Mouse (Mus musculus) heart, embryonic 12.5 days (tissue): Measurements from ENCODE around the gene Serpina3a. TPM values are rescaled to one million over a fixed set of nuclear protein-coding genes. Genes with fewer than 3 reads are reported as not detected.

ENCODE experiments used
- ATAC-seq: fragments of 200-750 bp; cut with Nextera tagmentation; 2 replicates; pipeline ENCODE4 v1.8.0; 2017; ENCODE audit warnings: moderate TSS enrichment, moderate library complexity; ENCODE audit not compliant: insufficient number of reproducible peaks, low FRiP score
- H3K27ac ChIP-seq: fragments of 300-500 bp; sonication (generic); 2 replicates; pipeline ENCODE4 v1.5.1; 2016; ENCODE audit warnings: mild to moderate bottlenecking, moderate library complexity; ENCODE audit not compliant: poor library complexity, severe bottlenecking
- H3K27me3 ChIP-seq: fragments of 300-500 bp; sonication (generic); replicated peaks from 2 replicates; pipeline ENCODE4 v1.6.1; 2016; ENCODE audit warnings: mild to moderate bottlenecking, moderate library complexity
- H3K36me3 ChIP-seq: fragments of 300-500 bp; sonication (generic); 2 replicates; pipeline ENCODE4 v1.6.1; 2016; ENCODE audit warnings: mild to moderate bottlenecking, moderate library complexity
- H3K4me1 ChIP-seq: fragments of 300-500 bp; sonication (generic); replicated peaks from 2 replicates; pipeline ENCODE4 v1.6.1; 2016; ENCODE audit warnings: mild to moderate bottlenecking
- H3K4me2 ChIP-seq: fragments of 300-500 bp; sonication (generic); 2 replicates; pipeline ENCODE4 v1.6.1; 2016; ENCODE audit warnings: mild to moderate bottlenecking, moderate library complexity
- H3K4me3 ChIP-seq: fragments of 300-500 bp; sonication (generic); 2 replicates; pipeline ENCODE4 v1.5.1; 2016; ENCODE audit warnings: mild to moderate bottlenecking
- H3K9ac ChIP-seq: fragments of 300-500 bp; sonication (generic); 2 replicates; pipeline ENCODE4 v1.6.1; 2016; ENCODE audit warnings: mild to moderate bottlenecking, moderate library complexity
- H3K9me3 ChIP-seq: fragments of 300-500 bp; sonication (generic); replicated peaks from 2 replicates; pipeline ENCODE4 v1.6.1; 2016; ENCODE audit warnings: mild to moderate bottlenecking, moderate library complexity
- WGBS: fragments of 180-500 bp; shearing (Covaris S2); methylation state at CpG from one replicate; pipeline ENCODE4 v1.1.7; 2016; 5-methylcytosine and 5-hydroxymethylcytosine counted together
- polyA plus RNA-seq: library from polyadenylated mRNA; unstranded; fragments of >200 nt; fragmentation: Nextera tagmentation; extraction: Ambion mirVana; gene quantifications from 2 replicates; pipeline ENCODE4 v1.2.1, GENCODE M21; 2016

Gene Serpina3a
- polyA plus RNA-seq, 1 experiment from 2014 or later: not detected

- Histone ChIP-seq H3K27ac (no peak overlapping the region), H3K9ac (no peak overlapping the region), H3K27me3 (no peaks in the 10 kb centered on the region), H3K4me2 (no peak overlapping the region), H3K4me1 (0 out of 2 replicates have a peak, but pooled peaks cover 3% of the 10 kb centered on the region), H3K4me3 (no peak overlapping the region), H3K9me3 (0 out of 2 replicates have a peak, but pooled peaks cover 5% of the 10 kb centered on the region), H3K36me3 (no peaks in the 10 kb centered on the region)
- ATAC-seq: no peak
Measured at GRCm38 (mm10) chr12:104106919-104107318, 5.6 kb upstream of the Serpina3a start.

- H3K4me2 ChIP-seq: no peak overlapping the region
- no peak for ATAC-seq
- H3K9me3 ChIP-seq: no peaks in the 10 kb centered on the region
- no peak overlapping the region for H3K4me3 ChIP-seq
- no peak overlapping the region for H3K9ac ChIP-seq
- no peaks in the 10 kb centered on the region for H3K27me3 ChIP-seq
- no peaks in the 10 kb centered on the region for H3K4me1 ChIP-seq
- H3K27ac ChIP-seq: no peak overlapping the region
- 72% methylated on average over 2 of the region's 2 CpGs for WGBS
- H3K36me3 ChIP-seq: no peaks in the 10 kb centered on the region
Measured at GRCm38 (mm10) chr12:104108507-104108906, 4.0 kb upstream of the Serpina3a start.

GRCm38 (mm10) chr12:104114921-104115579 is 2.5 kb downstream of the Serpina3a start:
- Histone ChIP-seq H3K27ac (no peak overlapping the region), H3K36me3 (no peaks in the 10 kb centered on the region), H3K4me2 (no peak overlapping the region), H3K27me3 (peaks cover 7% of the 10 kb centered on the region), H3K4me1 (no peaks in the 10 kb centered on the region), H3K9me3 (no peaks in the 10 kb centered on the region), H3K9ac (no peak overlapping the region), H3K4me3 (no peak overlapping the region)
- WGBS: 45% methylated on average over 3 of the region's 3 CpGs
- ATAC-seq: no peak

- no peaks in the 10 kb centered on the region for H3K36me3 ChIP-seq
- H3K4me3 ChIP-seq: no peak overlapping the region
- peaks cover 6% of the 10 kb centered on the region; the same call in 1 of the 2 replicates for H3K4me1 ChIP-seq
- H3K9me3 ChIP-seq: no peaks in the 10 kb centered on the region
- no peak for ATAC-seq
- H3K4me2 ChIP-seq: no peak overlapping the region
- WGBS: 73% methylated on average over 1 of the region's 1 CpGs
- no peak overlapping the region for H3K27ac ChIP-seq
- H3K27me3 ChIP-seq: 0 out of 2 replicates have a peak, but pooled peaks cover 5% of the 10 kb centered on the region
- H3K9ac ChIP-seq: no peak overlapping the region
Measured at GRCm38 (mm10) chr12:104123097-104123496, 10.6 kb downstream of the Serpina3a start.

GRCm38 (mm10) chr12:104123996-104124395 is 11.5 kb downstream of the Serpina3a start:
- WGBS: 58% methylated on average over 2 of the region's 2 CpGs
- Histone ChIP-seq H3K9ac (no peak overlapping the region), H3K4me3 (no peak overlapping the region), H3K27me3 (0 out of 2 replicates have a peak, but pooled peaks cover 5% of the 10 kb centered on the region), H3K4me1 (peaks cover 6% of the 10 kb centered on the region; the same call in 1 of the 2 replicates), H3K36me3 (no peaks in the 10 kb centered on the region), H3K9me3 (no peaks in the 10 kb centered on the region), H3K27ac (peak overlapping the region; percentile 28; the same call in 1 of the 2 replicates), H3K4me2 (no peak overlapping the region)
- ATAC-seq: no peak

- Histone ChIP-seq H3K27me3 (0 out of 2 replicates have a peak, but pooled peaks cover 5% of the 10 kb centered on the region), H3K4me1 (peaks cover 6% of the 10 kb centered on the region; the same call in 1 of the 2 replicates), H3K27ac (peak overlapping the region; percentile 28; the same call in 1 of the 2 replicates), H3K9ac (no peak overlapping the region), H3K9me3 (no peaks in the 10 kb centered on the region), H3K36me3 (no peaks in the 10 kb centered on the region), H3K4me3 (no peak overlapping the region), H3K4me2 (no peak overlapping the region)
- WGBS: 49% methylated on average over 5 of the region's 5 CpGs
- peak; percentile 46; the same call in 1 of the 2 replicates for ATAC-seq
Measured at GRCm38 (mm10) chr12:104125021-104125560, 12.6 kb downstream of the Serpina3a start.

- Histone ChIP-seq H3K4me1 (peaks cover 6% of the 10 kb centered on the region; the same call in 1 of the 2 replicates), H3K9ac (no peak within 1 kb of the TSS), H3K4me3 (no peak within 1 kb of the TSS), H3K27me3 (no peaks in the 10 kb centered on the region), H3K9me3 (no peaks in the 10 kb centered on the region), H3K36me3 (no peaks in the 10 kb centered on the region), H3K27ac (no peak within 1 kb of the TSS), H3K4me2 (no peak within 1 kb of the TSS)
- no peak for ATAC-seq
- 73% methylated on average over 5 of the region's 5 CpGs for WGBS
Measured at GRCm38 (mm10) chr12:104127696-104128095, 15.2 kb downstream of the Serpina3a start, which contains the start of gene Serpina3b. Gene Serpina3b, plus strand, starts transcription at chr12:104127996.

- no peaks in the 10 kb centered on the region for H3K36me3 ChIP-seq
- no peak overlapping the region for H3K4me2 ChIP-seq
- no peak overlapping the region for H3K4me3 ChIP-seq
- no peaks in the 10 kb centered on the region for H3K9me3 ChIP-seq
- ATAC-seq: no peak
- H3K9ac ChIP-seq: no peak overlapping the region
- H3K27me3 ChIP-seq: no peaks in the 10 kb centered on the region
- H3K27ac ChIP-seq: no peak overlapping the region; the same call in 1 of the 2 replicates
- H3K4me1 ChIP-seq: peaks cover 4% of the 10 kb centered on the region; the same call in 1 of the 2 replicates
Measured at GRCm38 (mm10) chr12:104131041-104131440, 18.5 kb downstream of the Serpina3a start.

GRCm38 (mm10) chr12:104138216-104138615 is 25.7 kb downstream of the Serpina3a start:
- Histone ChIP-seq H3K27me3 (no peaks in the 10 kb centered on the region), H3K4me1 (no peaks in the 10 kb centered on the region), H3K9ac (no peak overlapping the region), H3K9me3 (no peaks in the 10 kb centered on the region), H3K4me3 (no peak overlapping the region), H3K36me3 (no peaks in the 10 kb centered on the region), H3K27ac (no peak overlapping the region), H3K4me2 (no peak overlapping the region)
- WGBS: 72% methylated on average over 2 of the region's 2 CpGs
- no peak for ATAC-seq

- Histone ChIP-seq H3K9ac (no peak overlapping the region), H3K4me3 (no peak overlapping the region), H3K4me2 (no peak overlapping the region), H3K4me1 (no peaks in the 10 kb centered on the region), H3K27ac (no peak overlapping the region), H3K36me3 (no peaks in the 10 kb centered on the region), H3K27me3 (no peaks in the 10 kb centered on the region), H3K9me3 (no peaks in the 10 kb centered on the region)
- no peak for ATAC-seq
- WGBS: 73% methylated on average over 4 of the region's 4 CpGs
Measured at GRCm38 (mm10) chr12:104140543-104141103, 28.1 kb downstream of the Serpina3a start.

- H3K4me2 ChIP-seq: no peak overlapping the region
- H3K4me3 ChIP-seq: no peak overlapping the region
- H3K9me3 ChIP-seq: no peaks in the 10 kb centered on the region
- H3K4me1 ChIP-seq: no peaks in the 10 kb centered on the region
- H3K36me3 ChIP-seq: no peaks in the 10 kb centered on the region
- no peaks in the 10 kb centered on the region for H3K27me3 ChIP-seq
- 69% methylated on average over 1 of the region's 1 CpGs for WGBS
- no peak overlapping the region for H3K27ac ChIP-seq
- no peak overlapping the region for H3K9ac ChIP-seq
- ATAC-seq: no peak
Measured at GRCm38 (mm10) chr12:104141506-104141905, 29.0 kb downstream of the Serpina3a start.
